Mouse (Mus musculus) brain, adult 2 months (tissue): ENCODE results near the gene Ankib1.
"Not testable (repeated sequence)": the region's sequence is repeated elsewhere in the genome, so short reads cannot be mapped to it uniquely, and the experiment has no call there.

ENCODE experiments used
- DNase-seq: peaks from one replicate; pipeline ENCODE4 v3.0.0; 2011; ENCODE audit warnings: low read depth, low spot score

The Ankib1 gene

DNA sequence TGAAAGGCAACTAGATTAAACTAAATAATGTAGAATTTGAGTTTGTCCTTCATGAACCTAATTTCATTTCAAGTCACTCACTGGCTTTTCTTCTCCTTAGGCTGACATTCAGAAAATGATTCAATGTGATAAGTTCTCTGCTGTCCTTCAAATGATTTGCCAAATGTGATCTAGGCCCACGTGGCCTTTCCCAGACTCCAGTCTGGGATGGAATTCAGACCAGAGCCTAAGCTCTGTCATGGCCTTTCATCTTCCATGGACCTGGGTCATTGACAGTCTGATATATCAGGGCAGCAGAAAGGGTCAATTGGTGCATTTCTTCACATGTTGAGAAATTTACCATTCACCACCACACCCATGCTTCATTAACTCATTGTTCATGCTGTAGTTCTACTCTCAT, 77.2 kb downstream of the Ankib1 start:
- no peak for DNase-seq

GRCm38 (mm10) chr5:3723415-3723814, 79.3 kb downstream of the Ankib1 start:
- no peak for DNase-seq

DNA sequence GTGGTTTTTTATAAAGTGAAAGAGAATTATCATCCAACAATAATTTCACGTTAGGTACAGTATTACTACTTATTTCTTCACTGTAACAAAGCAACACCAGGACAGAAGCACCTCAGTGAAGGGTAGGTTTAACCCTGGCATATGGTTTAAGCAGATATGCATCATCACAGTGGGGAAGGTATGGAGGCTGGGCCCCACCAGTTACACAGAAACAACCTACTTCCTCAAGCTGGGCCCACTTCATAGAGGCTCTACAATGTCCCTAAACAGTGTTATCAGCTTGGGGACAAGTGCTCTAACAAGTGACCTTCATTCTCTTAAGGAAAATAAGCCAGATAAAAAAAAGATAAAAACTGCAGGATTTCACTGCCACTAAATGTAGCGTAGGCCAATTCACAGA, 79.9 kb downstream of the Ankib1 start:
- DNase-seq: no peak

- DNase-seq: no peak
Measured at GRCm38 (mm10) chr5:3719371-3719770, 83.4 kb downstream of the Ankib1 start.

DNA sequence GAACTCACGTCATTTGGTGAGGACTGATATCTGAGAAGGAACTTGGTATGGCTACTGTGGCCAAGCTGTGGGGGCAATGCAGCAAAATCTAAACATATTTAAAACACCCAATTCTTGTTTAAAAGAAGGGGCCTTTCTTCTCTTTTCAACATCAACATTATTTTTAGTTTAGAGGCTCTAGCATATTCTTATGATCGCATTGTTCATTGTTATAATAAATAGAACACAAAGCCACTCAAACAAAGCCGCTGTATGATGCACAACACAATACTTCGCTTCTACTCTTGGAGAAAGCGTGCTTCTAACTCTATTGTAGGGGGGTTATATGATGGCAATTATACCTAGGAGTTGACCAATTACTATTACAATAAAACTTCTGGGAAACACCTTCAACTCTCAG, 86.9 kb downstream of the Ankib1 start:
- peak; percentile 54 for DNase-seq

DNA sequence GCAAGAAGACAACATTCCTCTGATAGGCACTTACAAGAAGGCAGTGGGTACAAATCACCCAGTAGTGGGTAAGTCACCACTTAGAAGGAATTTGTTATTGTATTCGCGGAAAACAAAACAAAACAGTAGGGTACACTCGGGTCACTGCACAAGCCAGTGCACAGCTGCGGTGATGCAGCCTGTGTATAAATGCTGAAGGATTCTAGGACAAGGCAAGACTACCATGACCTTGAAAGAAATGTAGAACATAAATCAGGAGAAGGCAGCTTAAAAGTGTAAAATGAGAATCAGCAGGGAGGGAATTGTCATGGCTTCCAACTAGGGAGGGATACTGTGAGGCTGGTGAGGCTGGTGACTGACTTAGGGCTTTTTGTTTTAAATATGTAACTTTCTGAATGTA, 100.5 kb downstream of the Ankib1 start:
- DNase-seq: no peak

DNA sequence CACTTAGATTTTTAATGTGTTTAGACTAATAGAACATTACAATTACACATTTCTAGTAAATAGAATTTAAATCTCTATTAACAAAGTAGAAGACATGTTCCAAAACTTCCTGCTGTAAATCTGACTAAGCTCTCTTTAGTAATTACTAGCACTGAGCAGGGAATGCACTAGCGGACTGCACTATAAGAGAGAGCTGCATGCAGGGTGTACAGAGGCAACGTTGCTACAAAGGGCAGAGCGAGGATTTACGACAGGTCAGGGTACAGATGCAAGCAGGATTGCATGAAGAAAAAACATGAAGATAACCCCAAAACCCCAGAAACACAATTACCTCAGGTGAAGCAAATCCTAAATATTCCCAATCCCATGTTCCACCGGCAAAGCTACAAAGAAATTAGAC, 102.7 kb downstream of the Ankib1 start:
- DNase-seq: no peak

DNA sequence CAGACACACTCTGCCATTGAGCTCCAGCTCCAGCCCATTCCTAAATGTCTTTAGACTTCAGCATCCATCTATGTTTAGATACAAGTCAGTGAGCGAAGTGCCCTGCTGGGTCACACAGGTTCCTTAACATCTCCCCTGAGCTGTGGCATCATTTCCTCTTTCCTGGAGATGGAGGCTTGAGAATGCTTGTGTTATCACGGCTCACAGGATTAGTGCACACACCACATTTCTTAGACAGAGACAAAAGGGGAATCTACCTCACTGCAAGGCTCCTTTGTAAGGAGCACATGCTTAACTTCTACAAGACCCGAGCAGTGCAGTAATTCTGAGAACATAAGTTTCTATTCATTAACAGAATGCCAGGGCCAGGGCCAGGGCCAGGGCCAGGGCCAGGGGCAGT, 106.7 kb downstream of the Ankib1 start:
- no peak for DNase-seq

DNA sequence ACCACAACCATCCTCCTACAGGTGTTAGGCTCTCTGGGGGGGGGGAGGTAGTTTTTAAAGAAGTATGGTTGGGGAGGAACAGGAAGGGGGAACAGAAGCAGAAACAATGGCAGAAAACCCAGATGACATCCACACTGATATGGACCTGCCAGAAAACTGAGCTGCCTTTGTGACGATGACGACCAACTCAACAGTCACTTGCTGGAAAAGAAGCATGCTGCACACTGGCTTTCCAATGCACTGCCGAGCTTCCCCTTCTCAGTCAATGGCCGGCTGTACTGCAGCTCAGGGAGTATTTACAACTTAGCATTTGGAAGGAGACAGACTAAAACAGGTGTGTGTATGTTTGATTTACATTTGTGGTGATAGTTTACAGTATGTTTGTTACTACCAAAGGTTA, 107.5 kb downstream of the Ankib1 start:
- no peak for DNase-seq

DNA sequence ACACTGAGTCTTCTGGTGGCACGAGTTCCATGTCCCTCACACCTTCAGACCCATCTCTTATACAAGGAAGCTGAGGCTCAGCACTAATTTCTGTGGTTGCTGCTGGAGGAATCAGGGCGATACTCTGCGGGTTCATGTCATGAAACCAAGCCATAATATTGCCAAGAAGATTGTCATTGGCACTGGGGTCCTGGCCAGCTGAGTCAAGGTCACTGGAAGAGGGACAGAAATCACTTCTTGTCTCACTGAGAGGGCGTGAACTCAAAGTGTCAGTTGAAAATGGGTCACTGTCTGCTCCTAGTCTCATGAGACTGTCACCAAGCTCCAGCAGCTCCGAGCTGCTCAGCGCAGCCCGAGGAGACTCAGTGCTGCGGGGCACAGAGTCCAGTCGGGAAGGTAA, 109.8 kb downstream of the Ankib1 start:
- no peak for DNase-seq

GRCm38 (mm10) chr5:3691283-3691682, 111.4 kb downstream of the Ankib1 start:
- no peak for DNase-seq

DNA sequence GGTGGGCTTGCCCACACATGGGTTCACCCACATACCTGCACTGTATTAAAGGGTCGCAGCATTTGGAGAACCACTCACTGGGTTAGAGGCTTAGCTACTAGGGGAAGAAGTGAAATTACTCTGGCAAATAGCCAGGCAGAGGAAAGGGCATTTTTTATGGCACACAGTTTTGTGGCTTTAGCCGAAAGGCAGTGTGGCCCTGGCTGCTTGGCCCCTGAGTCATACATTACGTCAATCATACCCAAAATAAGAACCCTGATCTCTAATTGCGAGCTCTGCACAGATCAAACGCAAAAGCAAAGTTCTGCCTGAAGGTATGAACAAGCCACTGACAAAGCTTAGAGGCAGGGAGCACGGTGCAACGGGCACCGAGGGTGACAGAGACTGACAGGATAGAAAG, 114.4 kb downstream of the Ankib1 start:
- DNase-seq: no peak

DNA sequence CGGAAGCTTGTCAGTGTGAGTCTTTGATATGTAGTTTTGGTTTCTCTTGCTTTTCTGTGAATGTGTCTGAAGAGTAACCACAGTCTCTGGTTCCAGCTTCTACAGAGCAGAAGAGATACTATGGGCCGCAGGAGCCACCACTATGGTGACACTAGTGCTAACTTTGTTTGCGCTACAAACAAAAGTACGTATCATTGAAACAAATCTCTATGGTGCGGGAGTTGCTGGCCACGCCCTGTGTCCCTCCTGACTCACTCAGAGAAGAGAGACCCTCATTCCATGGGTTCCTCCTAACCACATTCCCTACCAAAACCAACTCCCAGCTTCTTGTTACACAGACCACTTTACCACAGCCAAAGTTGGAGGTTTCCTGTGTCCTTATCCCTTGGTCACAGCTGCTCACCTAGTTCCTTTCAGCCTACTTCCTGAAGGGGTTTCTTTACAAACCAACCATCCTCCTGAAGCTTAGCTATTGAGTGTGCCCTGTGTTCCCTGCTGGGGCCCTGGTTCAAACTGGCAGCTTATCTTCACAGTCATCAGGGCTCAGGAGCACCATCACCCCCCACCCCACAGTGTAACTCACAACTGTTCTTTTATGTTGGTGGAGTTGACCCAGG, 132.7 kb downstream of the Ankib1 start:
- DNase-seq: no peak

- DNase-seq: no peak
Measured at GRCm38 (mm10) chr5:3666585-3666984, 136.1 kb downstream of the Ankib1 start.

- DNase-seq: no peak
Measured at GRCm38 (mm10) chr5:3665225-3665624, 137.5 kb downstream of the Ankib1 start.

GRCm38 (mm10) chr5:3657085-3657484, 145.6 kb downstream of the Ankib1 start, which contains the start of gene Gatad1:
Gatad1 (minus strand) TSS chr5:3657185.
- DNase-seq: no peak

GRCm38 (mm10) chr5:3653801-3654200, 148.9 kb downstream of the Ankib1 start:
- DNase-seq: no peak

GRCm38 (mm10) chr5:3652903-3653575, 149.7 kb downstream of the Ankib1 start:
- not testable (repeated sequence) for DNase-seq

GRCm38 (mm10) chr5:3651621-3652020, 151.1 kb downstream of the Ankib1 start:
- DNase-seq: no peak

- no peak for DNase-seq
Measured at GRCm38 (mm10) chr5:3650881-3651280, 151.8 kb downstream of the Ankib1 start, which contains the start of gene Tmbim7. Tmbim7 (plus strand) TSS chr5:3651181.

GRCm38 (mm10) chr5:3648849-3649210, 153.9 kb downstream of the Ankib1 start:
- DNase-seq: no peak

GRCm38 (mm10) chr5:3648206-3648848, 154.4 kb downstream of the Ankib1 start:
- DNase-seq: no peak

- peak; percentile 95 for DNase-seq
Measured at GRCm38 (mm10) chr5:3647708-3648121, 155.0 kb downstream of the Ankib1 start.
